Mouse (Mus musculus) embryonic facial prominence, embryonic 10.5 days (tissue): ENCODE results near the gene Cdkal1. TPM values are rescaled to one million over a fixed set of nuclear protein-coding genes. Genes with fewer than 3 reads are reported as not detected.
A peak's percentile ranks its signal among the peaks of the same experiment; 100 is the strongest.

Experiments used
- DNase-seq: peaks from one replicate; pipeline ENCODE4 v3.0.0-alpha.2; 2017; ENCODE audit warnings: low spot score
- H3K27ac ChIP-seq: fragments of 300-500 bp; sonication (generic); replicated peaks from 2 replicates; pipeline ENCODE4 v1.5.1; 2016; ENCODE audit warnings: mild to moderate bottlenecking
- H3K27me3 ChIP-seq: fragments of 300-500 bp; sonication (generic); replicated peaks from 2 replicates; pipeline ENCODE4 v1.6.1; 2016; ENCODE audit warnings: low read depth, mild to moderate bottlenecking; ENCODE audit not compliant: poor library complexity, severe bottlenecking
- H3K36me3 ChIP-seq: fragments of 300-500 bp; sonication (generic); replicated peaks from 2 replicates; pipeline ENCODE4 v1.6.1; 2016; ENCODE audit warnings: mild to moderate bottlenecking, moderate library complexity
- H3K4me1 ChIP-seq: fragments of 300-500 bp; sonication (generic); 2 replicates; pipeline ENCODE4 v1.6.1; 2016
- H3K4me3 ChIP-seq: fragments of 300-500 bp; sonication (generic); 2 replicates; pipeline ENCODE4 v1.5.1; 2016; ENCODE audit warnings: mild to moderate bottlenecking, moderate library complexity
- H3K9me3 ChIP-seq: fragments of 300-500 bp; sonication (generic); 2 replicates; pipeline ENCODE4 v1.6.1; 2016; ENCODE audit warnings: mild to moderate bottlenecking
- WGBS: fragments of 180-500 bp; shearing (Covaris S2); methylation state at CpG from one replicate; pipeline ENCODE4 v1.1.7; 2016; 5-methylcytosine and 5-hydroxymethylcytosine counted together
- polyA plus RNA-seq: library from polyadenylated mRNA; unstranded; fragments of >200 nt; fragmentation: Nextera tagmentation; extraction: Ambion mirVana; gene quantifications from 2 replicates; pipeline ENCODE4 v1.2.1, GENCODE M21; 2016

Cdkal1 gene
- polyA plus RNA-seq, 1 experiment from 2014 or later, result 35.2 TPM

DNA sequence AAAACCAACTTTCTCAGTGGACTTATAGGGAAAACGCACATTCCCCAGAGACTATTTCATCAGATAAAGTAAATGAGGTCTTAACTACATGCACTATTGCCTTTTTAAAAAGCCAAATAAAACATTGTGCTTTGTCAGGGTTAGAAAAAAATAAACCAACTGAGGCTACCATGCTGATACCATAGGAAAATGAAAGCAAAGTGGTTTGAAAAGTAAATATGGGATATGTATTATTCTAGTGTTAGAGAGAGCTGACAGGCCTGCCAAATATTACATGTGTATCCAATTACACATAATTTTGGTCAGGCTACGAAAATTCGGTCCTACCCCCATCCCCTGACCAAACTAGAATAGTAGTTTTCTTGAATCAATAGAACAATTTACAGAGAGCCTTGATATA, 184.8 kb downstream of the Cdkal1 start:
- no peaks in the 10 kb centered on the region for H3K36me3 ChIP-seq
- peaks cover 7% of the 10 kb centered on the region; the same call in 1 of the 2 replicates for H3K4me1 ChIP-seq
- no peak overlapping the region for H3K4me3 ChIP-seq
- H3K27me3 ChIP-seq, result no peaks in the 10 kb centered on the region
- 57% methylated on average over 3 of the region's 3 CpGs for whole genome bisulfite sequencing
- no peak for DNase-seq
- no peak overlapping the region for H3K27ac ChIP-seq
- no peaks in the 10 kb centered on the region for H3K9me3 ChIP-seq

GRCm38 (mm10) chr13:29663908-29664307, 191.6 kb downstream of the Cdkal1 start:
- Histone ChIP-seq H3K4me3 (no peak overlapping the region), H3K4me1 (no peaks in the 10 kb centered on the region), H3K27ac (no peak overlapping the region), H3K27me3 (no peaks in the 10 kb centered on the region), H3K36me3 (no peaks in the 10 kb centered on the region), H3K9me3 (no peaks in the 10 kb centered on the region)
- 74% methylated on average over 3 of the region's 3 CpGs for WGBS
- no peak for DNase-seq

- Histone ChIP-seq H3K4me3 (no peak overlapping the region), H3K27me3 (no peaks in the 10 kb centered on the region), H3K27ac (peak overlapping the region; percentile 24; the same call in 1 of the 2 replicates), H3K4me1 (peaks cover 14% of the 10 kb centered on the region), H3K9me3 (no peaks in the 10 kb centered on the region), H3K36me3 (no peaks in the 10 kb centered on the region)
- WGBS, result 60% methylated on average over 11 of the region's 11 CpGs
- DNase-seq, result peak; percentile 50
Measured at GRCm38 (mm10) chr13:29655841-29656365, 199.6 kb downstream of the Cdkal1 start.

DNA sequence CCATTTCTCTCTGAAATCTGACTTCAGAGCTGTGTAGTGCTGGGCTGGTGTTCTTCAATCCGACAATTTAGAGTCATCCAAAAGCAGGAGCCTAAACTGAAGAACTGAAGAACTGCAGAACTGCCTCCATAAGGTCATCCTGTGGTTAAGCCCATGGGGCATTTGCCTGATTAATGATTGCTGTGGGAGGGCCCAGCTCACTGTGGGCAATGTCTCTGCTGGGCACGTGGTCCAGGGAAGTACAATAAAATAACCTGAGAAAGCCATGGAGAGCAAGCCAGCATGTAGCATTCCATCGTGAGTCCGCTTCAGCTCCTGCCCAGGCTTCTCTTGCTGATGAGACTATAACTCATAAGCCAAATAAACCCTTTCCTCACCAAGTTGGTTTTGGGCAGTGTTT, 202.1 kb downstream of the Cdkal1 start:
- Histone ChIP-seq H3K4me1 (peaks cover 14% of the 10 kb centered on the region), H3K36me3 (no peaks in the 10 kb centered on the region), H3K9me3 (no peaks in the 10 kb centered on the region), H3K27ac (no peak overlapping the region; the same call in 1 of the 2 replicates), H3K27me3 (no peaks in the 10 kb centered on the region), H3K4me3 (no peak overlapping the region)
- DNase-seq, result no peak
- WGBS, result 86% methylated on average over 4 of the region's 4 CpGs

- Histone ChIP-seq H3K27me3 (no peaks in the 10 kb centered on the region), H3K9me3 (no peaks in the 10 kb centered on the region)
Measured at GRCm38 (mm10) chr13:29652791-29653190, 202.7 kb downstream of the Cdkal1 start.

DNA sequence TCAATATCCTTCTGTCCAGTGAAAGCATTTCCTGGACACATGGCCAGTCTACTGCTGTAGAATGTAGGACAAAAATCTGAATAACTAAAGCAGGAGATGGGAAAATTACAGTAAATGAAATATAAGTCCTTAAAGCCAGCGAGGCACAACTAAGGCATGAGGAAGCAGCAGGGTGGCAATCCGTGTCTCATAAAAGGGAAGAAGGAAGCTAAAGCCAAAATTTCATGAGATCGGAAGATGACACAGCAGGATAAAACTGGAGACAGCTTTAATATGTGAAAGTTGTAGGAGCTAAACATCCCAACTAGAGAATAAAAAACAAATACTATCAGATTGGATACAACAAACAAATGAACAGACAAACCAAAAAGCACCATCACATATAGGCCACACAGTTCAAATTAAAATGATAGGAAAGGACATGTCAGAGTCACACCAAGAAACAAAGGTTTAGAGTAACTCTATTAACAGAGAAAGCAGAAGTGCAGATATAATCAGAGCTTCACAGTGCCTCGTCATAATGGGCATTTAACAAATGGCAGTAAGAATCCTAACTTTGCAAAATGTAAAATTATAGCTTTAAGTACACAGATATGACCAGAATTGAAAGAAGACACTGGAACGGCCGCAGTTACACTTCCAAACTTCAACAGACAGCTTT, 204.8 kb downstream of the Cdkal1 start:
- no peak for DNase-seq
- WGBS, result 88% methylated on average over 6 of the region's 6 CpGs
- H3K36me3 ChIP-seq, result no peaks in the 10 kb centered on the region
- H3K9me3 ChIP-seq, result no peaks in the 10 kb centered on the region
- no peak overlapping the region for H3K4me3 ChIP-seq
- H3K27me3 ChIP-seq, result no peaks in the 10 kb centered on the region
- no peak overlapping the region for H3K27ac ChIP-seq
- peaks cover 1% of the 10 kb centered on the region for H3K4me1 ChIP-seq

More at GRCm38 (mm10) chr13:29652791-29653190, 202.7 kb downstream of the Cdkal1 start:
- DNase-seq, result no peak
- Histone ChIP-seq H3K36me3 (no peaks in the 10 kb centered on the region), H3K4me1 (peaks cover 14% of the 10 kb centered on the region), H3K4me3 (no peak overlapping the region), H3K27ac (no peak overlapping the region)
- 85% methylated on average over 6 of the region's 6 CpGs for WGBS

GRCm38 (mm10) chr13:29649593-29649992, 205.9 kb downstream of the Cdkal1 start:
- Histone ChIP-seq H3K4me1 (no peaks in the 10 kb centered on the region), H3K27ac (no peak overlapping the region), H3K27me3 (no peaks in the 10 kb centered on the region), H3K4me3 (no peak overlapping the region), H3K9me3 (no peaks in the 10 kb centered on the region), H3K36me3 (no peaks in the 10 kb centered on the region)
- DNase-seq, result no peak
- 79% methylated on average over 2 of the region's 2 CpGs for WGBS

GRCm38 (mm10) chr13:29642226-29642625, 213.2 kb downstream of the Cdkal1 start:
- no peaks in the 10 kb centered on the region for H3K36me3 ChIP-seq
- DNase-seq, result no peak
- no peak overlapping the region for H3K27ac ChIP-seq
- 0 out of 2 replicates have a peak, but pooled peaks cover 4% of the 10 kb centered on the region for H3K4me1 ChIP-seq
- no peaks in the 10 kb centered on the region for H3K27me3 ChIP-seq
- WGBS, result 89% methylated on average over 2 of the region's 2 CpGs
- H3K9me3 ChIP-seq, result no peaks in the 10 kb centered on the region
- no peak overlapping the region for H3K4me3 ChIP-seq

- Histone ChIP-seq H3K4me1 (peaks cover 4% of the 10 kb centered on the region; the same call in 1 of the 2 replicates), H3K27me3 (no peaks in the 10 kb centered on the region), H3K4me3 (no peak overlapping the region), H3K36me3 (no peaks in the 10 kb centered on the region), H3K9me3 (no peaks in the 10 kb centered on the region), H3K27ac (0 out of 2 replicates have a peak overlapping the region, but pooled peaks have one; percentile 40)
- DNase-seq, result no peak
- WGBS, result 83% methylated on average over 5 of the region's 5 CpGs
Measured at GRCm38 (mm10) chr13:29641200-29641599, 214.3 kb downstream of the Cdkal1 start.

DNA sequence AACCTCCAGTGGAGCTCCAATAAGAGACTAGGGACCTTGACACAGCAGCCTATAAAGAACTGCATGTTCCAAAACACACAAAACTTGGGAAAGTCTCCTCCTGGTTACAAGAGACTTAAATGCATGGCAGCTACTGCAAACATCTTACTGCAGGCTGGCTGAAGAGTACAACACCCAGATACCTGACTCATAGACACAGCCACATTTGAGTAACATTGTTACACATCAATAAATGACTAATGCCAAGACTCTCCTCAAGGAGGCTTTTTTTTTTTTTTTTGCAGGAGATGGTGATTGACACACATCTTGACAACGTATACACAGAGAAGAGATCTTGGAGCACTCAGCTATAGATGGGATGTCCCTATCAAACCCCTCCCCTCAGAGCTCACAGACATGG, 215.3 kb downstream of the Cdkal1 start:
- no peaks in the 10 kb centered on the region for H3K36me3 ChIP-seq
- 86% methylated on average over 1 of the region's 1 CpGs for WGBS
- H3K27me3 ChIP-seq, result no peaks in the 10 kb centered on the region
- peaks cover 4% of the 10 kb centered on the region; the same call in 1 of the 2 replicates for H3K4me1 ChIP-seq
- no peak overlapping the region for H3K4me3 ChIP-seq
- no peaks in the 10 kb centered on the region for H3K9me3 ChIP-seq
- H3K27ac ChIP-seq, result no peak overlapping the region
- DNase-seq, result no peak

DNA sequence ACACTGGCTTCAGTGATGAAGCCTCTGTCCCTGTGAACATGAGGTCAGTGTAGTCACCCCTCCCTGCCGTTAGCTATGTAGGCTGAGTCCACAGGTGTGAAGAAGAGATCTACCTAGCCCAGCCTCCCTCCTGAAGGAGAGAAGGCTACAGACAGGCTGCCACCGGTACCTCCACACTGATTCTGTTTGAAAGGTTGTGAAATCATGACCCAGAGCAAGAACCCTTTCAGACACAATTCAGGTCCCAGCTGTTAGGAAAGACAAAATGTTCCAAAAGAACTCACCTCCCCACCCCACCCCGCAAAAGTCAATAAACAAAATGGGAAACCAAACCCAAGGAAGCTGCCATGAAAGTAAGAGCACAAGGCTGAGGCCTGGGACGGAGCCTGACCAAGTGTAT, 217.2 kb downstream of the Cdkal1 start:
- Histone ChIP-seq H3K27me3 (no peaks in the 10 kb centered on the region), H3K4me3 (no peak overlapping the region), H3K36me3 (no peaks in the 10 kb centered on the region), H3K4me1 (peaks cover 4% of the 10 kb centered on the region; the same call in 1 of the 2 replicates), H3K27ac (no peak overlapping the region), H3K9me3 (no peaks in the 10 kb centered on the region)
- no peak for DNase-seq
- WGBS, result 88% methylated on average over 4 of the region's 4 CpGs

DNA sequence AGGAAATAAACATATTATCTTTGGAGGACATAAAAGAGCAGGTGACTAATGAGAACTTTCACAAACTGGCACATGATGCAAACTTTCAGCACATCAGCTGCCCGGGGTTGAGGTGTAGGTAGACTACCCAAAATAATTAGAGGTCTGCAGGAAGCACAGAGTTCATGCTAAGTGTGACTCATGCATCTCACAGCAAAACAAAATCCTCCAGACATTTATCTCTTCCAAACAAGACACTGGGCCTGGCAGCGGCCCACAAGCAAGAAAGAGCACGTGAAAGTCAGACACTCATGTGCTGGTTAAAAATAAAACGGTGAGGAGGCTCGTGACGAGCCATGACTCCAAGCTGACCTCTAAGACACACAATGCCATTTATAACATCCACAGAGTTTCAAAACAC, 217.7 kb downstream of the Cdkal1 start:
- no peak overlapping the region for H3K4me3 ChIP-seq
- no peaks in the 10 kb centered on the region for H3K9me3 ChIP-seq
- H3K4me1 ChIP-seq, result peaks cover 4% of the 10 kb centered on the region; the same call in 1 of the 2 replicates
- no peaks in the 10 kb centered on the region for H3K27me3 ChIP-seq
- no peaks in the 10 kb centered on the region for H3K36me3 ChIP-seq
- no peak for DNase-seq
- 81% methylated on average over 6 of the region's 6 CpGs for WGBS
- no peak overlapping the region for H3K27ac ChIP-seq

- Histone ChIP-seq H3K27me3 (no peaks in the 10 kb centered on the region), H3K36me3 (no peaks in the 10 kb centered on the region), H3K4me3 (no peak overlapping the region), H3K9me3 (no peaks in the 10 kb centered on the region), H3K4me1 (peaks cover 4% of the 10 kb centered on the region; the same call in 1 of the 2 replicates), H3K27ac (no peak overlapping the region)
- 74% methylated on average over 3 of the region's 3 CpGs for whole genome bisulfite sequencing
- no peak for DNase-seq
Measured at GRCm38 (mm10) chr13:29635581-29635980, 219.9 kb downstream of the Cdkal1 start.
